Mouse (Mus musculus) ES-Bruce4 (cell line): Measurements from ENCODE around the gene Arl6ip5. TPM values are rescaled to one million over a fixed set of nuclear protein-coding genes. Genes with fewer than 3 reads are reported as not detected.

Experiments
- H3K27ac ChIP-seq: 2 replicates; pipeline ENCODE4 v1.5.1; 2012; ENCODE audit warnings: low read length, inconsistent platforms; ENCODE audit not compliant: insufficient read depth
- H3K27me3 ChIP-seq: 2 replicates; pipeline ENCODE4 v1.6.1; 2012; ENCODE audit warnings: mild to moderate bottlenecking, low read length, inconsistent platforms; ENCODE audit not compliant: control insufficient read depth, poor library complexity, insufficient read depth, severe bottlenecking
- H3K36me3 ChIP-seq: 2 replicates; pipeline ENCODE4 v1.6.1; 2012; ENCODE audit warnings: inconsistent platforms, mild to moderate bottlenecking, low read length, moderate library complexity; ENCODE audit not compliant: control insufficient read depth, poor library complexity, insufficient read depth, severe bottlenecking
- H3K4me1 ChIP-seq: one replicate; pipeline ENCODE4 v1.8.1; 2011; ENCODE audit warnings: low read length; ENCODE audit not compliant: control insufficient read depth, insufficient read depth
- H3K4me3 ChIP-seq: 2 replicates; pipeline ENCODE4 v1.5.1; 2011; ENCODE audit warnings: low read depth, mild to moderate bottlenecking, low read length
- H3K9ac ChIP-seq: 2 replicates; pipeline ENCODE4 v1.6.1; 2012; ENCODE audit warnings: low read depth, mild to moderate bottlenecking, inconsistent platforms; ENCODE audit not compliant: poor library complexity, severe bottlenecking
- H3K9me3 ChIP-seq: replicated peaks from 2 replicates; pipeline ENCODE4 v1.6.1; 2012; ENCODE audit warnings: mild to moderate bottlenecking, low read length, inconsistent platforms; ENCODE audit not compliant: control insufficient read depth, poor library complexity, insufficient read depth, severe bottlenecking
- CTCF ChIP-seq: IDR thresholded peaks from one replicate; pipeline ENCODE4 v1.8.1; 2011; ENCODE audit warnings: low read depth, low read length
- EP300 ChIP-seq: IDR thresholded peaks from 2 replicates; pipeline ENCODE4 v1.6.1; 2011; ENCODE audit warnings: low read depth, low read length; ENCODE audit not compliant: insufficient read depth
- POLR2A ChIP-seq: IDR thresholded peaks from one replicate; pipeline ENCODE4 v1.8.1; 2011; ENCODE audit warnings: low read length; ENCODE audit not compliant: insufficient read depth
- polyA plus RNA-seq: library from polyadenylated mRNA; stranded (reverse); fragments of >200 nt; gene quantifications from 2 replicates; pipeline ENCODE4 v1.2.4, GENCODE M21; 2011; ENCODE audit warnings: low read depth; ENCODE audit not compliant: missing spikeins, insufficient read depth, insufficient read length

Gene Arl6ip5
- polyA plus RNA-seq, 1 experiment, result 51.2 TPM

DNA sequence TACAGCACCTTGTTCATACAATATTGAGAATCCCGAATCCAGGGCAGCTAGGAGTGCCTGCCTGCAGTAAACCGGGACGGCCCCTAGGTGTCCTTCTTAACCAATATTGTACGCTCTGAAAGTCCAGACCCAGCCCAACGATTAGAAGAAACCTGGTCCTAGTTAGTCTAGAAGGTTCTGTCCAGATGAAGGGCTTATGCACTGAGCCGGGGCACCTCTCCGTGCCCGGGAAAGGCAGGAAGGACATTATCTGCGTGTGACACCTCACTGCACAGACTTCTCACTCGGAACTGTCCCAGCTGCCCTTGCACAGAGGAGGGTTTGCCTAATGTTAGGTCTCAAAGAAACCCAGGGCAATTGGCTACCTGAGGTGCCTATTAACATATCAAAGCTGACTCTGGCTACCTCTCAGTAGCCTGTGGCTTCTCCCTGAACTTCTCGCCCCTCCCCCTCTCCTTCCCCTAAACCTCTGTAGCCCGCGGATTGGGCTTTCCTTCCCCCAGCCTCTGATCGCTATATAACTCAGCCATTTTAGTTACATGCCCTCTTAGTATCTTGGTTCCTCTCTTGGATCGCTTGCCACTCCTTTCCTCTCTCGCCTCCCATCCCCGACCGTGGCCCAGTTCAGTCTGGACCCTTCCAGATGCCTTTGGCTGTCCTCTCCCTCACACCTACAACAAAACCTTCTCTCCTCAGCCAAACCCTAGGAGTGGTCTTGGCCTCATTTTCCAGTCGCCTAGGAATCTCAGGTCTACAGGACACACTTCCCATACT, 67.7 kb downstream of the Arl6ip5 start:
- H3K9me3 ChIP-seq, result no peaks in the 10 kb centered on the region
- H3K27ac ChIP-seq, result peak overlapping the region; percentile 62
- TF ChIP-seq POLR2A (no peak), EP300 (peak; percentile 72), CTCF (peak; percentile 47)
- no peaks in the 10 kb centered on the region for H3K4me1 ChIP-seq
- no peak overlapping the region for H3K9ac ChIP-seq
- peak overlapping the region; percentile 70 for H3K4me3 ChIP-seq
- no peaks in the 10 kb centered on the region for H3K27me3 ChIP-seq
- no peaks in the 10 kb centered on the region for H3K36me3 ChIP-seq

GRCm38 (mm10) chr6:97278878-97279277, 68.4 kb downstream of the Arl6ip5 start:
- Histone ChIP-seq H3K9me3 (no peaks in the 10 kb centered on the region), H3K36me3 (no peaks in the 10 kb centered on the region), H3K27ac (0 out of 2 replicates have a peak overlapping the region, but pooled peaks have one; percentile 10), H3K4me1 (no peaks in the 10 kb centered on the region), H3K9ac (0 out of 2 replicates have a peak overlapping the region, but pooled peaks have one; percentile 31), H3K4me3 (no peak overlapping the region), H3K27me3 (no peaks in the 10 kb centered on the region)
- TF ChIP-seq POLR2A (no peak), EP300 (no peak), CTCF (no peak)

Other genes starting within 250 kb of the Arl6ip5 start
- gene Fam19a4, start 150.3 kb upstream of the Arl6ip5 start, polyA plus RNA-seq, result 0.35 TPM in 1 of 2 replicates, not detected in the other
- 28.2 and 37.9 TPM in 2 replicates for gene Eogt, start 61.5 kb upstream of the Arl6ip5 start, polyA plus RNA-seq
- 39.0 and 52.4 TPM in 2 replicates for gene Tmf1, start 31.6 kb upstream of the Arl6ip5 start, polyA plus RNA-seq
- 125 and 136 TPM in 2 replicates for gene Uba3, start 5.0 kb upstream of the Arl6ip5 start, polyA plus RNA-seq
- not detected in 2 replicates for gene Lmod3, start 42.1 kb downstream of the Arl6ip5 start, polyA plus RNA-seq